Mouse (Mus musculus) forebrain, embryonic 13.5 days (tissue): ENCODE results near the gene Dysf. TPM values are rescaled to one million over a fixed set of nuclear protein-coding genes. Genes with fewer than 3 reads are reported as not detected.

Experiments
- ATAC-seq: fragments of 200-750 bp; cut with Nextera tagmentation; 2 replicates; pipeline ENCODE4 v1.8.0; 2017
- H3K27ac ChIP-seq: fragments of 300-500 bp; sonication (generic); 2 replicates; pipeline ENCODE4 v1.5.1; 2015; ENCODE audit warnings: inconsistent platforms, mild to moderate bottlenecking, moderate library complexity
- H3K27me3 ChIP-seq: fragments of 300-500 bp; sonication (generic); 2 replicates; pipeline ENCODE4 v1.6.1; 2015; ENCODE audit warnings: mild to moderate bottlenecking, inconsistent platforms
- H3K36me3 ChIP-seq: fragments of 300-500 bp; sonication (generic); 2 replicates; pipeline ENCODE4 v1.6.1; 2015; ENCODE audit warnings: mild to moderate bottlenecking, inconsistent platforms; ENCODE audit not compliant: poor library complexity, severe bottlenecking
- H3K4me1 ChIP-seq: fragments of 300-500 bp; sonication (generic); 2 replicates; pipeline ENCODE4 v1.6.1; 2015; ENCODE audit warnings: inconsistent platforms
- H3K4me2 ChIP-seq: fragments of 300-500 bp; sonication (generic); 2 replicates; pipeline ENCODE4 v1.6.1; 2015; ENCODE audit warnings: inconsistent platforms, mild to moderate bottlenecking, moderate library complexity
- H3K4me3 ChIP-seq: fragments of 300-500 bp; sonication (generic); 2 replicates; pipeline ENCODE4 v1.5.1; 2015; ENCODE audit warnings: mild to moderate bottlenecking, inconsistent platforms
- H3K9ac ChIP-seq: fragments of 300-500 bp; sonication (generic); 2 replicates; pipeline ENCODE4 v1.6.1; 2015; ENCODE audit warnings: mild to moderate bottlenecking, inconsistent platforms
- H3K9me3 ChIP-seq: fragments of 300-500 bp; sonication (generic); replicated peaks from 2 replicates; pipeline ENCODE4 v1.6.1; 2016; ENCODE audit warnings: inconsistent platforms
- WGBS: fragments of 180-500 bp; shearing (Covaris S2); methylation state at CpG from one replicate; pipeline ENCODE4 v1.1.7; 2015; 5-methylcytosine and 5-hydroxymethylcytosine counted together
- polyA plus RNA-seq: library from polyadenylated mRNA; unstranded; fragments of >200 nt; fragmentation: Nextera tagmentation; extraction: Ambion mirVana; gene quantifications from 2 replicates; pipeline ENCODE4 v1.2.1, GENCODE M21; 2015

Gene Dysf
- polyA plus RNA-seq, 1 experiment from 2014 or later, result 1.3 TPM

DNA sequence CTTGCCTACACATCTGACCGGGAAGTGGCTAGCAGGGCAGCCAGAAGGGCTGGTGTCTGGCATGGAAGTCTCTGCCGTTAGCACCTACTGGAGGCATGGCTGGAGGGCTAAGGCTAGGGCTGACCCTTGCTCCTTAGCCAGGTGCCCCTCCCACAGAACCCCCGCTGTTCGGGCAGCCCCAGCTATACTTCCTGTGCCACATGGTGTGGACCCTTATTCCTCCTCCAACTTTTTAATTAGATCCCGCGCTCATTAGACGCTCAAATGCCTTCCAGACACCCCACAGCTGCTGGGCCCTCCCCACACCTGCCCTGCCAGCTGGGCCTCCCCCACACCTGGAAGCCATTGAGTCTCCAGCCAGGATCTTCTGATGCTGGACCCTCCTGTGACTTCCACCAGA, 221.3 kb downstream of the Dysf start:
- Histone ChIP-seq H3K9me3 (no peaks in the 10 kb centered on the region), H3K36me3 (no peaks in the 10 kb centered on the region), H3K9ac (no peak overlapping the region), H3K4me3 (no peak overlapping the region), H3K27ac (no peak overlapping the region), H3K4me1 (peaks cover 34% of the 10 kb centered on the region), H3K4me2 (no peak overlapping the region), H3K27me3 (no peaks in the 10 kb centered on the region)
- ATAC-seq, result no peak
- 63% methylated on average over 7 of the region's 7 CpGs for whole genome bisulfite sequencing

DNA sequence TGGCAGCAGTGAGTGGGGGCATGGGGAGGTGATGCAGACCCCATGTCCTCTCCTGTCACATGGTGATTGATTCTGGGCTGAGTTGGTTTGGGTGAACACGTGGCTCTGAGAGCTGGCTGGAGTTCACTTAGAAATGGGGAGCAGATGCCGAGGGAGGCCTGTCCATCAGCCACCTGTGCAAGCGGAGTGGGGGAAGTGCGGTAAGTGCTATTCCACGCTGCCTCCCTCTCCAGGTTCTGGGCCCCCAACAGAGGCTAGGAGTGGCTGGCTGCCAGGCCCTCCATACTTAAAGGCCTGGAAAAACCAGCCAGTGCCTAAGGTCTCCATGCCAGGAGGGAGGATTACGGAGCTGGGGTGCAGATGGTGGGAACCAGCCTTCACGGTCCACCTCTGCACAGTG, 222.7 kb downstream of the Dysf start:
- Histone ChIP-seq H3K27ac (no peak overlapping the region), H3K4me2 (no peak overlapping the region), H3K36me3 (no peaks in the 10 kb centered on the region), H3K9me3 (no peaks in the 10 kb centered on the region), H3K4me1 (peaks cover 34% of the 10 kb centered on the region), H3K4me3 (no peak overlapping the region), H3K27me3 (no peaks in the 10 kb centered on the region), H3K9ac (no peak overlapping the region)
- ATAC-seq, result no peak
- WGBS, result 61% methylated on average over 7 of the region's 7 CpGs

DNA sequence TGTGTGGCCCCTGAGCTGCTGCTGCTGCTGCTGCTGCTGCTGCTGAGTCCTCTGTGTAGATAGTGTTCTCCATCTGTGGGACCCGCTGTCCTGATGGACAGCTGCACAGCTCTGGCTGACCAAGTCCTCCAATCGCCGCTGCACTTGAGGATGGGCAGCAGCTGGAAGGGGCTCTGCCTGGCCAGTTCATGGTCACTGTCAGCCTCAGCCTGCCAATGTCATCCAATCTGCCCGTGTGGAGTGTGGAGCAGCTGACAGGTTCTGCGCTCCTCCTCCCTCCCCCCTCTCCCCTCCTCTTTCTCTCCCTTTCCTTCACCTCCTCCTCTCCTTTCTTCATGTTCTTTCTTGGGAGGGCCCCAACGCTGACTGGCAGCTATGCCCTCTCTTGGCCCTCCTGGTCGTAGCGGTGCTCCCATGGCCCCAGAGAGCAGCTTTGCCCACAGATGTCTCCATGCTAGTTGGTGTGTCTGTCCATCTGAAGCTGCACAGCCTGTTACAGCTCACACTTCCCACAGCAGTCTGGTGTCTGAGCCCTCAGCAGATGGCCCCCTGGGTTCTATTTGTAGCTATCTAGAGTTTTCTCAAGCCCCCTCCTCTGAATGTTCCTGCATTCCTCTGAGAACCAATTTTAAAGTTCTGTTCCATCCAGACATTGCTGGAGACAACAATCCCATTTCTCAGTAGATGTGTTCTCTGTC, 223.8 kb downstream of the Dysf start:
- Histone ChIP-seq H3K9ac (no peak overlapping the region), H3K4me3 (no peak overlapping the region), H3K36me3 (no peaks in the 10 kb centered on the region), H3K27me3 (no peaks in the 10 kb centered on the region), H3K27ac (no peak overlapping the region), H3K4me1 (peaks cover 34% of the 10 kb centered on the region), H3K4me2 (no peak overlapping the region), H3K9me3 (no peaks in the 10 kb centered on the region; the same call in 1 of the 2 replicates)
- WGBS, result 71% methylated on average over 8 of the region's 8 CpGs
- no peak for ATAC-seq

DNA sequence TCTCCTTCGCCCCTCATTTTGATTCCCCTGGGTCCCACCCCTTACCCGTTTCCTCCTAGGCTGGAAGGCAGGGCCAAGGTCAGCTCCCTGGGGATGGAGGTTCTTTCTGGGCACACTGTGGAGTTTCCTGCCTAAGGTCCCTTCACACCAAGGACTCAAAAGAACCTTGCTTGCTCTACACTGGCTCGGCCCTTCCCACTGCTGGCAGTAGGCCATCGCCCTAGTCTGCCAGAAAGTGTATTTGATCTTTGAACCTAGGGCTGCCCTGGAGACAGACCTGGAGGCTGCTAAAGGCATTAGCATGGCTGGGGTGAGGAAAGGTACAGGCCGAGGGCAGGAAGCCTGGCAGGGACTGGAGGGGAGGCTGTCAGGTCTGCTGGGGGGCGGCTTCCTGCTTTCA, 225.4 kb downstream of the Dysf start:
- 81% methylated on average over 6 of the region's 6 CpGs for WGBS
- no peak overlapping the region for H3K27ac ChIP-seq
- H3K27me3 ChIP-seq, result no peaks in the 10 kb centered on the region
- H3K9ac ChIP-seq, result no peak overlapping the region
- H3K36me3 ChIP-seq, result no peaks in the 10 kb centered on the region
- no peaks in the 10 kb centered on the region; the same call in 1 of the 2 replicates for H3K9me3 ChIP-seq
- no peak overlapping the region for H3K4me3 ChIP-seq
- H3K4me1 ChIP-seq, result peaks cover 30% of the 10 kb centered on the region
- ATAC-seq, result no peak
- no peak overlapping the region for H3K4me2 ChIP-seq

GRCm38 (mm10) chr6:84235365-84235764, 227.0 kb downstream of the Dysf start:
- 94% methylated on average over 2 of the region's 2 CpGs for WGBS
- Histone ChIP-seq H3K27ac (no peak overlapping the region), H3K4me1 (peaks cover 18% of the 10 kb centered on the region), H3K9ac (no peak overlapping the region), H3K9me3 (no peaks in the 10 kb centered on the region; the same call in 1 of the 2 replicates), H3K27me3 (no peaks in the 10 kb centered on the region), H3K4me3 (no peak overlapping the region), H3K36me3 (no peaks in the 10 kb centered on the region), H3K4me2 (no peak overlapping the region)
- no peak for ATAC-seq

DNA sequence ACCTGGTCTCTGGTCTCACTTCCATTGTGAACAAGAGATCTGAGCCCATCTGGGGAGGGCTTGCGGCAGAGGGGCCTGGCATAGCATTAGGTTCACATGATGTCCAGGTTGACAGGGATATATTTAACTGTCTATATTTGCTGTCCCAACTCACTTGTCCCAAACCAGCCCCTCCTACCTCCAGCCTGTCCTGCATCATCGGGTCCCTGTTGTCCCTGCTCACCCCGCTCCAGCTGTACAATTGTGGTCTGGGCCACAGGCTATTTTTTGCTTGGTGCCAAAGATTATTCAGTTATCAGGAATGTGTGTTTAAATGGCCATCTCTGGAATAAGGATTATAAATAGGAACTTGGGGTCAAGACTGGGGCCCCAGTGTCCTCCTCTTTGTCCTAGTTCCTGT, 235.0 kb downstream of the Dysf start:
- Histone ChIP-seq H3K4me1 (no peaks in the 10 kb centered on the region), H3K27ac (no peak overlapping the region), H3K27me3 (no peaks in the 10 kb centered on the region), H3K9ac (no peak overlapping the region), H3K4me2 (no peak overlapping the region), H3K4me3 (no peak overlapping the region), H3K9me3 (no peaks in the 10 kb centered on the region), H3K36me3 (no peaks in the 10 kb centered on the region)
- WGBS, result 95% methylated on average over 3 of the region's 3 CpGs
- ATAC-seq, result no peak

DNA sequence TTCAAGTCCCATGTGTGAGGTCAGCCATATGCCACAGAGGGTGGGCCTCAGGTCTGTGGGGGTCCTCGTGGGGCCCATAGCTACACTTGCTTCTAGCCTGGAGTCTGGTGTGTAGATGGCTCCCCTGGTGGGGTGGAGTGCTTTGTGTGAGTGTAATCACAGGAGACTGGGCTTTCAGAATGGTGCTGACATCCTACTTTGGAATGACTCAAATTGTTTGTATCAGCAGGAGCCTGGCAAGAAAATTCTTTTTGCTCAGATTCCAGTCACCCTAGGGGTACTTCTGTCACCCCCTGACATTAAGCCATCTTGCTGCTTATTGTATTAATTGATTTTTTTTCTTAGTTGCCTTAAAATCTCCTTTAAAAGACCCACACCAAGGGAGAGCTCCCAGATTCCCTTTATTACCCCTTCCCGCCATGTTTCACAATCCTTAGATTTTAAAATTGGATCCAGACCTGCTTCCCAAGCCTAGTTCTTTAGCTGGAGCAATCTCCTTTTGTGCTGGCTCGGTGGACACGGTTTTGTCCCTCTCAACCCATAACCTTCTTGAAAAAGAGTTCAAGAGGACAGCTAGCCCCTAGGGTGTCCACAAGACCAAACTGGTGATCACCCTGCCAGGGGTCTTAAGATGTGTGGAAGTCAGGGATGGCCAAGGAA, 237.8 kb downstream of the Dysf start:
- Histone ChIP-seq H3K4me2 (no peak overlapping the region), H3K27me3 (no peaks in the 10 kb centered on the region), H3K36me3 (no peaks in the 10 kb centered on the region), H3K4me1 (no peaks in the 10 kb centered on the region), H3K9me3 (no peaks in the 10 kb centered on the region), H3K4me3 (no peak overlapping the region), H3K27ac (no peak overlapping the region), H3K9ac (no peak overlapping the region)
- WGBS, result 71% methylated on average over 4 of the region's 4 CpGs
- ATAC-seq, result no peak

DNA sequence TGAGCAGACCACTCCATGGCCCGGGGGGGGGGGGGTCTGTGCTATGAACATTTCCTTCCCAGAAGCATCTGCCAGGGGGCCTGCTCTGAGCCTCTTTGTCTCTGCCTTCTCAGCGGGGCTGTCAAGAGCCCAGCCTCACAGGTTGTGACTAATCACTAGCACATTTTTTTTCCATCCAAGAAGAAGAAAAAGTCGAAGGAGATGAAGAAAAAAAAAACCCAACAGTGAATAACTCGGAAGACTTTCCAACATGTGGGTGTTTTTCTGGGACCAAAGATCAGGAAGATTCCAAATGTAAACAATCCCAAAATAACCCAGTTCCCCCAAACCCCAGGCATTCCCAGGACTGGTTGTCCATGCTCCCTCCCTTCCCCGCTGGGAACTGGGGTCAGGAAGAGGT, 238.6 kb downstream of the Dysf start:
- H3K4me3 ChIP-seq, result no peak overlapping the region
- H3K27ac ChIP-seq, result no peak overlapping the region
- H3K9me3 ChIP-seq, result no peaks in the 10 kb centered on the region
- no peaks in the 10 kb centered on the region for H3K27me3 ChIP-seq
- WGBS, result 70% methylated on average over 5 of the region's 5 CpGs
- no peak overlapping the region for H3K9ac ChIP-seq
- H3K36me3 ChIP-seq, result no peaks in the 10 kb centered on the region
- H3K4me1 ChIP-seq, result no peaks in the 10 kb centered on the region
- ATAC-seq, result no peak
- H3K4me2 ChIP-seq, result no peak overlapping the region

Other genes starting within 250 kb of the Dysf start
- 0.13 and 0.28 TPM in 2 replicates for gene Ankrd53, start 245.9 kb upstream of the Dysf start, polyA plus RNA-seq
- 66.0 and 77.5 TPM in 2 replicates for gene Tex261, start 232.8 kb upstream of the Dysf start, polyA plus RNA-seq
- 64.9 and 72.8 TPM in 2 replicates for gene Nagk, start 213.6 kb upstream of the Dysf start, polyA plus RNA-seq
- gene Paip2b, start 176.8 kb upstream of the Dysf start, polyA plus RNA-seq, result 30.0 and 39.5 TPM in 2 replicates
- 93.6 and 95.6 TPM in 2 replicates for gene Zfp638, start 141.5 kb upstream of the Dysf start, polyA plus RNA-seq